Mouse (Mus musculus) erythroblast, embryonic 14.5 days (primary cell): Measurements from ENCODE around the gene Unc45b.

ENCODE experiments used
- GATA1 ChIP-seq: IDR thresholded peaks from 2 replicates; pipeline ENCODE4 v1.6.1; 2012; ENCODE audit warnings: low read length, inconsistent platforms, mixed read lengths
- TAL1 ChIP-seq: IDR thresholded peaks from 3 replicates; pipeline ENCODE4 v1.6.1; 2012; ENCODE audit warnings: low read length, inconsistent platforms, mixed read lengths

GRCm38 (mm10) chr11:82888491-82888946 lies 21.8 kb upstream of the Unc45b start:
- TF ChIP-seq GATA1, result 0 out of 2 replicates have a peak, but pooled peaks have one; percentile 20
- no peak for TF ChIP-seq TAL1
